Mouse (Mus musculus) forebrain, postnatal 0 days (tissue): Measurements from ENCODE around the gene Cdadc1. TPM values are rescaled to one million over a fixed set of nuclear protein-coding genes. Genes with fewer than 3 reads are reported as not detected.
A peak's percentile ranks its signal among the peaks of the same experiment; 100 is the strongest.

Source experiments
- ATAC-seq: fragments of 200-750 bp; cut with Nextera tagmentation; 2 replicates; pipeline ENCODE4 v1.8.0; 2017; ENCODE audit warnings: mild to moderate bottlenecking, moderate library complexity
- DNase-seq: peaks from one replicate; pipeline ENCODE4 v3.0.0-alpha.2; 2015
- H3K27ac ChIP-seq: fragments of 300-500 bp; sonication (generic); 2 replicates; pipeline ENCODE4 v1.5.1; 2014; ENCODE audit warnings: low read depth, mild to moderate bottlenecking, antibody characterized with exemption, low read length, moderate library complexity, mixed read lengths
- H3K27me3 ChIP-seq: fragments of 300-500 bp; sonication (generic); 2 replicates; pipeline ENCODE4 v1.6.1; 2014; ENCODE audit warnings: mild to moderate bottlenecking, low read length, mixed read lengths; ENCODE audit not compliant: insufficient read depth
- H3K36me3 ChIP-seq: fragments of 300-500 bp; sonication (generic); 2 replicates; pipeline ENCODE4 v1.6.1; 2014; ENCODE audit warnings: mild to moderate bottlenecking, moderate library complexity; ENCODE audit not compliant: insufficient read depth
- H3K4me1 ChIP-seq: fragments of 300-500 bp; sonication (generic); 2 replicates; pipeline ENCODE4 v1.6.1; 2014; ENCODE audit warnings: antibody characterized with exemption; ENCODE audit not compliant: insufficient read depth
- H3K4me2 ChIP-seq: fragments of 300-500 bp; sonication (generic); 2 replicates; pipeline ENCODE4 v1.6.1; 2014; ENCODE audit warnings: low read depth, mild to moderate bottlenecking, moderate library complexity
- H3K4me3 ChIP-seq: fragments of 300-500 bp; sonication (generic); 2 replicates; pipeline ENCODE4 v1.5.1; 2014; ENCODE audit warnings: low read depth, low read length, mixed read lengths
- H3K9ac ChIP-seq: fragments of 300-500 bp; sonication (generic); 2 replicates; pipeline ENCODE4 v1.6.1; 2014; ENCODE audit warnings: mild to moderate bottlenecking
- H3K9me3 ChIP-seq: fragments of 300-500 bp; sonication (generic); 2 replicates; pipeline ENCODE4 v1.6.1; 2016; ENCODE audit warnings: low read length
- CTCF ChIP-seq: sonication (generic); IDR thresholded peaks from 2 replicates; pipeline ENCODE4 v1.5.1; 2016; ENCODE audit warnings: antibody characterized with exemption, control low read depth, low read depth
- WGBS: fragments of 180-500 bp; shearing (Covaris S2); extraction: QIAGEN DNeasy Blood & Tissue Kit; methylation state at CpG from one replicate; pipeline ENCODE4 v1.1.7; 2014; 5-methylcytosine and 5-hydroxymethylcytosine counted together
- polyA plus RNA-seq: library from polyadenylated mRNA; unstranded; fragments of >200 nt; fragmentation: Nextera tagmentation; extraction: Ambion mirVana; gene quantifications from 2 replicates; pipeline ENCODE4 v1.2.1, GENCODE M21; 2015
- total RNA-seq: library from RNA; depleted of rRNA; stranded (reverse); fragments of >200 nt; gene quantifications from 2 replicates; pipeline ENCODE4 v1.2.3, GENCODE M21; 2014

Gene Cdadc1
- total and polyA plus RNA-seq, 2 experiments from 2014 or later = 5.1 to 34.6 TPM

DNA sequence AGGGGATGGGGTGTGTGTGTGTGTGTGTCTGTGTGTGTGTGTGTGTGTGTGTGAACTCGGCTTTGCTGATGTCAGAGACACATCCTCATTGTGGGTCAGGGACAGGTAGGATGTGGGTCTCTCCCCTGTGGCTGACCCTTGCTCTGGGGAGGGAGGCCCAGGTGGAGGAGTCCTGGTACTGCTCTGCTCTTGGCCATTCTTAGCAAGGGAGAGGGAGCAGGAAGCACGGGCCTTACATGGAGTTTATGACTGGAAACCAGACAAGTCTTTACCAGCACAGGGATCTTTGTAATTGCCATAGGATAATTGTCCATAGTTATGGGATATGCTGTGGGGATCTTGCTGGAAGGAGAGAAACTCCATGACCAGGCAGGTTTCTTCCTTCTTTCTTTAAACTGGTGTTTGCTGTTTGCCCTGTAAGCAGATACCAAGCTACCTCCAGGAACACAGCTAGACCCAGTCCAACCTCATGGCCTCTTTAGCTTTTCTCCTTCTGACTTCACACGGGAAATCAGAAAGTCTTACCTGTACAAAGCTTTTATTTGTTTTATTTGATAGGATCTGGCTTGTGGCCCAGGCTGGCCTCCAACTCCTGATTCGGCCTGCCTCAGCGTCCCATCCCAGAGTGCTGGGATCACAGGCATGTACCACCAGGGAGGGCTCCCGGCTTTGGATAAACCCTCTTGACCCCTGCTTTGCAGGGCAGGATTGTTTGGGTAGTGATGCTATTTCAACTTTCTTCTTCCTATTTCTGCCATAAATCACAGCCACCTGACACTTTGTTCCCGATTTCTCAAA is 41.3 kb upstream of the Cdadc1 start:
- Histone ChIP-seq H3K4me3 (no peak overlapping the region), H3K9ac (no peak overlapping the region), H3K9me3 (no peaks in the 10 kb centered on the region), H3K4me2 (no peak overlapping the region), H3K27ac (no peak overlapping the region), H3K27me3 (no peaks in the 10 kb centered on the region), H3K4me1 (no peaks in the 10 kb centered on the region), H3K36me3 (no peaks in the 10 kb centered on the region)
- WGBS = 63% methylated on average over 7 of the region's 7 CpGs
- no peak for TF ChIP-seq CTCF
- no peak for ATAC-seq
- no peak for DNase-seq

DNA sequence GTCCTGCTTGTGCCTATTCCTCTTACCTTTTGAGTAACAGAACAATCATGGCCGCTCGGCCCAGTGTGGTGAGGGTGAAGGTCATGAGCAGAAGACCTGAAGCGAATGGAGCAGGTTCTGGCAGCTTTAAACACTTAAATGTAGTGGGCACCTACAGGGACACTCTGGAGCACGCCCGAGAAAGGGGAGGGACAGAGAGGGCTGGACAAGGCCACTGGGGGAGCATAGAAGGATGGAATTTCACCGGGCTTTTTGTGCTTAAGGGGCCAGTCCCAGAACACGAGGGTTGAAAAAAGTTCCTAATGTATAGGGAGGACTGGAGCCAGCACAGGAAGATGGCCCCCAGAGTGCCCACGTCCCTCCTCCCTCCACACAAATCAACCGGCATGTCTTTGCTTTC is 36.2 kb upstream of the Cdadc1 start:
- Histone ChIP-seq H3K9me3 (no peaks in the 10 kb centered on the region), H3K4me1 (no peaks in the 10 kb centered on the region), H3K27ac (no peak overlapping the region), H3K27me3 (no peaks in the 10 kb centered on the region), H3K36me3 (no peaks in the 10 kb centered on the region), H3K4me3 (no peak overlapping the region), H3K4me2 (no peak overlapping the region), H3K9ac (no peak overlapping the region)
- DNase-seq (no peak), ATAC-seq (no peak)
- no peak for TF ChIP-seq CTCF
- WGBS = 68% methylated on average over 9 of the region's 9 CpGs

DNA sequence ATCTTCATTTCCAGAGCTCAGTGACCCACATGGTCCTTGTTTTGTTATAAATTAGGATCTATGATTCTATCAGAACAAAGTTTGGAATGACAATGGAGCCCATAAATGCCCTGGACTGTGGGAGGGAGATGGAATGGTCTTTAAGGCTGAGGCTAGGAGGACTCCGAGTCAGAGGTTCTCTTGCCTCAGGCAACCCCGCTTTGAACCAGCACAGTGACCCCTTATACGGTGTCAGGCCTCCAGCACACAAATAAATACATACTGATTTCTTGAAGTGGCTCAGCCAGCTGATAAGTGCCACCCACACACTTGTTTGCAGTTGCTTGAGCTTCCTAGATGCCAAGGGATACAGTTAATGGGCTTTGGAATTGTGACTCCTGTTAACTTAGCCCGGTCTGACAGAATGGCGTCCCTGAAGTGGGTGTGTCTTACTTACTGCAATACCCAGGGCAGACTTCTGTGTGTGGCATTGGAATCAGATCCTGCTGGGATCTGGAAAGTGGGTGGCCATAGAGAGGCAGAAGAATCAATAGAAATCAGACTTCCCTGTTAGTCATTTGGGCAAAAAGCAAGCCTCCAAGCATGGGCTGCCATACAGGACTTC is 35.6 kb upstream of the Cdadc1 start:
- DNase-seq = no peak
- no peak for TF ChIP-seq CTCF
- Histone ChIP-seq H3K4me2 (no peak overlapping the region), H3K4me3 (no peak overlapping the region), H3K27me3 (no peaks in the 10 kb centered on the region), H3K27ac (no peak overlapping the region), H3K4me1 (no peaks in the 10 kb centered on the region), H3K9me3 (no peaks in the 10 kb centered on the region), H3K9ac (no peak overlapping the region), H3K36me3 (no peaks in the 10 kb centered on the region)
- WGBS = 71% methylated on average over 5 of the region's 5 CpGs
- no peak for ATAC-seq

DNA sequence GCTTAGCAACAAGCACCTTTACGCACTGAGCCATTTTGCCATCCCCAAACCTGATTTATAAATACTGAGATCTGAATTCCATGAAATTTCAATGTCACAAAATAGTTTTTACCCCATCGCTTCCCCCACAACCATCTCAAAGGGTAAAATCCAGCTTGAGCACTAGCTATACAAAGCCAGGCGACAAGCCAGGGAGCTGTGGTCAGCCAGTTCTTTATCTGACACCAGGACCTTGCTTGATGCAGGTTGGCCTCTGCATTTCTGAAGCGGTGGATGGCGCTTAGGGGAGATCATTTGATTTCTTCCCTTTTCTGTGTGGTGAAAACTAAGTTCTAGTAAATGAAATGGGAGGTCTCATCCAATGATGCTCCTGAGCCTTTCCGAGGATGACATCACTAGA is 34.3 kb upstream of the Cdadc1 start:
- no peaks in the 10 kb centered on the region for H3K27me3 ChIP-seq
- no peaks in the 10 kb centered on the region for H3K4me1 ChIP-seq
- TF ChIP-seq CTCF = no peak
- H3K4me2 ChIP-seq = no peak overlapping the region
- H3K4me3 ChIP-seq = no peak overlapping the region
- no peak overlapping the region for H3K9ac ChIP-seq
- no peaks in the 10 kb centered on the region for H3K36me3 ChIP-seq
- DNase-seq (no peak), ATAC-seq (no peak)
- WGBS = 91% methylated on average over 6 of the region's 6 CpGs
- H3K9me3 ChIP-seq = no peaks in the 10 kb centered on the region
- H3K27ac ChIP-seq = no peak overlapping the region

DNA sequence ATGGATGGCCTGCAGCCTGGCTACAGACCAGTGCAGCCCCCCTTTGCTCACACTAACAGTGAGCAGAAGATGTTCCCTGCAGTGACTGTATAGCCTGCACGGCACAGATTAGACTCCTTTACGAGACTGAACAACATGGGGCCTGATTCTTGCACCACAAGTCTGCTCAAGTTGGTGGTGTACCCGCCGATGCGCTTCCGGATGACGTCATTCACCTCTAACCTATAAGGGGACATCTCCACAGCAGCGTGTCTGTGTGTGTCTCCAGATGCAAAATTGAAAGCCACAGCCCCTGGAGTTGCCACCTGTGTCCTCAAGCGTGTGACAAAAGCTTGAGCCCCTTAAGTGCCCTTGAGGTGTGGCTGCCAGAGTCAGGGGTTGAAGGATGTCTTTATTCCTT is 32.3 kb upstream of the Cdadc1 start:
- ATAC-seq (no peak), DNase-seq (no peak)
- WGBS = 80% methylated on average over 9 of the region's 9 CpGs
- Histone ChIP-seq H3K4me1 (peaks cover 8% of the 10 kb centered on the region; the same call in 1 of the 2 replicates), H3K9ac (no peak overlapping the region), H3K27ac (no peak overlapping the region), H3K4me3 (no peak overlapping the region), H3K4me2 (no peak overlapping the region), H3K36me3 (no peaks in the 10 kb centered on the region), H3K27me3 (no peaks in the 10 kb centered on the region), H3K9me3 (no peaks in the 10 kb centered on the region)
- TF ChIP-seq CTCF = no peak

DNA sequence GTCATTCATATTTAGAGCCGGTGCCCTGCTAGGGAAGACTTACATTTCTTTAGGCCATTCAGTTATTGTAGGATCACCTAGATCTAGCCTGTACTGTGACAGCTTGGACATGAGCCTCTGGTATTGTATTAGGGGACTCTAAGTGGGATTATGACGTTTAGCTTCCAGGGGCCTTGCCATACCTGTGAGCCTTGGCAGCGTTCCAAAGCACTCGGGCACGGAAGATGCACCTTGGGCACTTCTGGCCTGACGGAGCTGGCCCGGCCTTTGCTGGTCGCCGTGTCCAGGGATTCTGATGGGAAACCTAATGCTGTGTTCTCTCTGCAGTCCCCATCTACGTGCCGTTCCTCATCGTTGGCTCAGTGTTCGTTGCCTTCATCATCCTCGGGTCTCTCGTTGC is 31.5 kb upstream of the Cdadc1 start:
- Histone ChIP-seq H3K4me1 (peaks cover 8% of the 10 kb centered on the region; the same call in 1 of the 2 replicates), H3K27ac (no peak overlapping the region), H3K9ac (no peak overlapping the region), H3K4me3 (no peak overlapping the region), H3K4me2 (no peak overlapping the region; the same call in 1 of the 2 replicates), H3K27me3 (no peaks in the 10 kb centered on the region), H3K9me3 (no peaks in the 10 kb centered on the region), H3K36me3 (no peaks in the 10 kb centered on the region)
- ATAC-seq (no peak), DNase-seq (no peak)
- WGBS = 67% methylated on average over 15 of the region's 15 CpGs
- TF ChIP-seq CTCF = no peak

DNA sequence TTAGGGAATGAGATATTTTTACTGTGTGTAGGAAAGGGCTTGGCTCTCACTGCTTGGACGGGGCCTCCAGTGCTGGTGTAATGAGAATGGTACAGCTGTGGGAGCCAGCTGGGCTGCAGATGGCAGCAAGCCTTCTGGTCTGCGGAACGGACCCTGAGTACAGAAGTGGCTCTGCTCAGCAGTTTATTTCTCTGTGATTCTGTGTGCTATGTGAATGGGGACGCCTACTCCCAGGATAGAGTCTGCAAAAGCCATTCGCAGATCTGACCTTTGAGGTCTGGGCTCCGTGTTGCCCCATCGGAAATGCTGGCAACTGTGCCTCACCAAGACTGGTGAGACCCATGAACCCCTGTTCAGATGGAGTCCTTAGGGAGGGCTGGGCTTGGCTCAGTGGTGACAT is 30.1 kb upstream of the Cdadc1 start:
- WGBS = 7% methylated on average over 7 of the region's 7 CpGs
- ATAC-seq (peak; percentile 56), DNase-seq (peak; percentile 60)
- no peaks in the 10 kb centered on the region for H3K36me3 ChIP-seq
- no peaks in the 10 kb centered on the region for H3K9me3 ChIP-seq
- TF ChIP-seq CTCF = no peak; the same call in 1 of the 2 replicates
- H3K27ac ChIP-seq = no peak overlapping the region
- H3K9ac ChIP-seq = no peak overlapping the region
- no peaks in the 10 kb centered on the region for H3K27me3 ChIP-seq
- H3K4me2 ChIP-seq = peak overlapping the region; percentile 82
- H3K4me3 ChIP-seq = peak overlapping the region; percentile 67
- peaks cover 8% of the 10 kb centered on the region; the same call in 1 of the 2 replicates for H3K4me1 ChIP-seq
